Mouse (Mus musculus) embryo, embryonic 10 days (tissue): Measurements from ENCODE around the gene Foxn1.

Experiments used
- DNase-seq: peaks from one replicate; pipeline ENCODE4 v3.0.0-alpha.2; 2015; ENCODE audit warnings: low spot score

Gene Foxn1

GRCm38 (mm10) chr11:78327634-78328511 lies 58.5 kb downstream of the Foxn1 start, which contains the start of gene Pigs:
Gene Pigs, plus strand, starts transcription at chr11:78328415.
- DNase-seq: peak; percentile 98

DNA sequence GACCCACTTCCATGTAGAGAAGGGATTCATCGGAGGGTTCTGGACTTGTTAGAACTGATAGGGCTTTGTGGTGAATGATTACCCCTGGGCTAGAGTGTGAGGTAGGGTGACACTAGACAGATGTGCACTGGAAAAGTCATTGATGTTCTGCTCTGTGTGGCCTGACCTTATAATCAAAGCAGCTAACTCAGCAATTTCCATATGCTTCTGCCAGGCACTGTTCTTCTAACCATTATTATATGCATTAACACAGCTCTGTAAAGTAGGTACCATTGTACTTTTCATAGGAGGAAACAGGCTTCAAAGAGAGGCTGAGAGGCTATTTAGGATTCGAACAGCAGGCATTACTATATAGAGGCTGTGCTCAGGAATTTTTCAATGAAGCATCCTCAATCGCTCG lies 59.1 kb downstream of the Foxn1 start:
- DNase-seq: no peak

- DNase-seq: no peak
These were observed 61.4 kb downstream of the Foxn1 start for GRCm38 (mm10) chr11:78324965-78325364.

DNA sequence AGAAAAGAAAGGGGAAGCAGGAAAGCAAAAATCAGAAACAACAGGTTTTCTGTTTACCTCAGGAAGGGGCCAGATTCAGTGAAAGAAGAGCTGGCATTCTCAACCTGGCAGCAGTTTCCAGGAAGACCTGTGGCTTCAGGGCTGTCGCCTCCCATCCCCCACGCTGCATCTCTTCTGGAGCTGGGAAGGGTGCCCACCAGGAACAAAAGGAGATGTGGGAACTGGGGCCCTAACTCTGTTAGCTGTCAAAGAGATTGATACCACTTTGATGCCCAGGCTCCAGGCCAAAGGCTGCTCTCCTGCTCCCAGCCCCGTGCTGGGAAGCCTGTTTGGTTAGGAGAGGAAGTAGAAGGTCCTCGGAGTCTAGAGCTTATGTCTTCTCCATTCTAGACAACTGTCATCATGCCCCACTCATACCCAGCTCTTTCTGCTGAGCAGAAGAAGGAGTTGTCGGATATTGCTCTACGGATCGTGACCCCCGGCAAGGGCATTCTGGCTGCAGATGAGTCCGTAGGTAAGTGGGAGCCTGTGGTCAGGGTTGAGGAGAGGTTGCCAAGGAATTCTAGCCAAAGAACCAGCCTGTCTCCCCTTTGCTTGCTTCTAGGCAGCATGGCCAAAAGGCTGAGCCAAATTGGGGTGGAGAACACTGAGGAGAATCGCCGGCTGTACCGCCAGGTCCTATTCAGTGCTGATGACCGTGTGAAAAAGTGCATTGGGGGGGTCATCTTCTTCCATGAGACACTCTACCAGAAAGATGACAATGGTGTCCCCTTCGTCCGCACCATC lies 62.2 kb downstream of the Foxn1 start:
- no peak for DNase-seq

GRCm38 (mm10) chr11:78322860-78323259 lies 63.5 kb downstream of the Foxn1 start, which contains the start of gene Aldoc:
Gene Aldoc, plus strand, starts transcription at chr11:78322968.
- DNase-seq: peak; percentile 90

GRCm38 (mm10) chr11:78322076-78322831 lies 64.1 kb downstream of the Foxn1 start:
- no peak for DNase-seq

GRCm38 (mm10) chr11:78318411-78318810 lies 67.9 kb downstream of the Foxn1 start:
- no peak for DNase-seq

DNA sequence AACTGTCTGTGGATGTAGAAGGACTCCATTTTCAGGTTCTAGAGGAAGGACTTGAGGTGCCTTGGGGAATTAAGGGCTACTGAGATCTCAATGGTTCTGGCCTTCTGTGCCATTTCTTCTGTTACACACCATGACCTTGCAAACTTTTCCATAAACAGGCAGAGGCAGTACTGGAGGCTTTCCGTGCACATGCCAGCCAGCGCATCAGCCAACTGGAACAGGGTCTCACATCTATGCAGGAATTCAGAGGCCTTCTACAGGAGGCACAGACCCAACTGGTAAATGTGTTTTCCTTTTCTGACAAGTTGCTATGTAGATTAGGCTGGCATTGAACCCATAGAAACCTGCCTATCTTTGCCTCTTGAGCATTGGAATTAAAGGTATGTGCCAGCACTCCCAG lies 72.7 kb downstream of the Foxn1 start:
- no peak for DNase-seq

DNA sequence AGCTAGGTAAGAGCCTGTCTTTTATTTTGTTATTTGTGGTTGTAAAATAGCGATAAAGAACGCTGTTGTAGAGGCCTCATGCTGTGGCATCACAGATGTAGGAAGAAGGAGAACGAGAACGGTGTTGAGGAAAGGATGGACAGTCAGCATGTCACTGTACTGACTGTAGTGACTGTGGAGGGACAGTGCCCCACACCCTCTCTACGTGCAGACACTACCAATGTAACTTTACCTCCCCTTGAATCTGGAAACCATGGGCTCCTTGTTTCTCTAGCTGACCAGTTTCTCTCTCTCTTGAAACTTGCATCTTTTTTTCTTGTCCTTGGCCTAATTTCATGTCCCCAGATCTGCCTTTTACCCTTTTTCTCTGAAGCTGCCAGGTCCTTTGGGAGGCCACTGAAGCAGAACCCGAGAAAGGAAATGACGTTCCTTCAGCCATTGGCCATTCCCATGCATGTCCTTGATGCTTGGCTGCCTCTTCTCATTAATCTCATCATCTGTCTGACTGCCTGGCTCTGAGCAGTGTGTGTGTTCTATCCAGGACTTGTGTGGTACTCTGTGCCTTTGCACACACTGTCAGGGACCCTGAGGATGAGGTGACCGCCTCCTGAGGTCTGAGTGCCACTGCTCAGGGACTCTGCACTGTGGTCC lies 75.4 kb downstream of the Foxn1 start:
- no peak for DNase-seq
